Mouse (Mus musculus) lung, adult 2 months (tissue): ENCODE measurements around the gene Hscb.

Experiments used
- CTCF ChIP-seq: fragments of 200-500 bp; IDR thresholded peaks from 2 replicates; pipeline ENCODE4 v1.5.1; 2011; ENCODE audit warnings: mild to moderate bottlenecking, low read length, control low read depth; ENCODE audit not compliant: insufficient read depth
- POLR2A ChIP-seq: fragments of 200-500 bp; IDR thresholded peaks from 2 replicates; pipeline ENCODE4 v1.6.1; 2011; ENCODE audit warnings: low read depth, mild to moderate bottlenecking, control low read depth, low read length, borderline replicate concordance; ENCODE audit errors: extremely low read depth

- no peak for TF ChIP-seq CTCF
- TF ChIP-seq POLR2A: no peak
These were observed 8.4 kb downstream of the Hscb start for GRCm38 (mm10) chr5:110831036-110831720.
